ENCODE assay signal across 8 mouse cellular contexts in the genomic region with DNA sequence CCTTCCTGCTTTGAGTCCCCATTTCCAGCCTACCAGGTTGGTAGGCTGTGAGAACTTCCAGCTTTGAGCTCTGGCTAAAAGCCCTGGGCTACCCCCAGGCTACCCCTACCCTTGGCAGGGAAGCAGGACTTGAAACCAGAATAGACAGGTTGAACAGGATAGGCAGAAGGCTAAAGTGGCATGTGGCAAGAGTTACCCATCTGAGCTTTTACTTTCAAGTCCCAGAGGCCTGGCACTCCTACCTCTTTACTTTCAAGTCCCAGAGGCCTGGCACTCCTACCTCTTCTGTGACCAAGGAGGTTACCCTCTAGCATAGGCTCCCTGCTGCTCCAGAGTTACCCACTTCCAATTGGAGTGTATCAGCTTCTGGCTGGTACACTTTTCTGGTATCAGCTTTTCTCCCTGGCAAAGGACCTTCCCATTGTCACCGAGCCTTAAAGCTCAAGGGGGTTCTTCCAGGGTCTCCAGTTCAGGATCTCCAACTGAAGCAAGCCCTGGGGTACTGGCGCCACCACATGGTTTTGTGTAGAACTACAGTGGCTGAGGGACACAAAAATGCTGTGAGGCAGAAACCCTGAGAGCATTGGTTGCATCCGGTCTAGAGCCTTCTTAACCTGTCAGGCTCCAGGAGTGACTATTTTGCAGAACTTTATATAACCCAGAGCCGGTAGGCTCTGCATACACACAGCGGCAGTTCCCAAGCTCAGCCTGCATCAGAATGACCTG. TPM values are rescaled to one million over a fixed set of nuclear protein-coding genes. Genes with fewer than 3 reads are reported as not detected.
A peak's percentile ranks its signal among the peaks of the same experiment; 100 is the strongest.
DNase-seq lines count a peak whose midpoint lies in the region; ATAC-seq lines count a peak whose summit lies in the region.

No protein-coding gene starts in this region.

- peak overlapping the region; percentile 95 for H3K27ac ChIP-seq in neural tube, embryonic 11.5 days (ENCODE audit: low read depth, low read length)

- ATAC-seq in neural tube, embryonic 11.5 days (ENCODE audit: insufficient read depth, low FRiP score, low TSS enrichment) = 0 out of 2 replicates have a peak, but pooled peaks have one; percentile 15

- 0 out of 2 replicates have a peak overlapping the region, but pooled peaks have one; percentile 12 for H3K4me2 ChIP-seq in neural tube, embryonic 11.5 days (ENCODE audit: low read depth)

- H3K4me3 ChIP-seq in neural tube, embryonic 11.5 days (ENCODE audit: low read depth, low read length) = no peak overlapping the region

- H3K27me3 ChIP-seq in neural tube, embryonic 11.5 days (ENCODE audit: control insufficient read depth, insufficient read depth, low read length) = no peaks in the 10 kb centered on the region

- no peaks in the 10 kb centered on the region for H3K36me3 ChIP-seq in neural tube, embryonic 11.5 days (ENCODE audit: control insufficient read depth, insufficient read depth, low read length)

- 9% methylated on average over 5 of the region's 5 CpGs for WGBS in neural tube, embryonic 11.5 days

- no peaks in the 10 kb centered on the region for H3K9me3 ChIP-seq in neural tube, embryonic 11.5 days (ENCODE audit: control insufficient read depth, low read length)

- DNase-seq in gastrocnemius, adult 18-20 months (ENCODE audit: low spot score) = peak; percentile 24
- no peak for DNase-seq in gastrocnemius, adult 8-10 months (ENCODE audit: low spot score in 2 of 2)
- peak; percentile 37 for DNase-seq in right cerebral cortex, postnatal 25 days
- no peak for DNase-seq in right cerebral cortex, adult 18-20 months
- DNase-seq in embryo, embryonic 11 days = peak; percentile 76
- DNase-seq in layer of hippocampus, postnatal 14 days (ENCODE audit: low spot score in 2 of 2) = peak; percentile 65 to 66
- peak; percentile 87 for DNase-seq in neural tube, embryonic 11.5 days (ENCODE audit: low spot score)
- DNase-seq in urinary bladder, postnatal 25 days (ENCODE audit: low spot score) = no peak

- peaks cover 31% of the 10 kb centered on the region for H3K4me1 ChIP-seq in neural tube, embryonic 11.5 days (ENCODE audit: control insufficient read depth, insufficient read depth, low read length)

- H3K9ac ChIP-seq in neural tube, embryonic 11.5 days (ENCODE audit: low read length) = peak overlapping the region; percentile 36

RNA-seq across cellular contexts. Expression of gene Cercam, which starts 10.1 kb away (rescaled TPM):
- total RNA-seq in gastrocnemius, adult 18-20 months (2021) = 1 to 10 TPM; 1.6 to 1.7 TPM
- 1 to 10 TPM; 1.4 to 3.6 (median 1.7) TPM for total RNA-seq in gastrocnemius, adult 8-10 months (2022)
- total RNA-seq in layer of hippocampus, postnatal 14 days (2021) = 10 to 100 TPM in 1 of 2 experiments, 1 to 10 TPM in 1; 8.0 to 12.2 TPM
- 17.5 and 20.2 TPM in 2 replicates for polyA plus RNA-seq in neural tube, embryonic 11.5 days (2014; fragmentation: Nextera tagmentation; extraction: Ambion mirVana)

RNA-seq across cellular contexts. Expression of gene Odf2, which starts 30.1 kb away (rescaled TPM):
- total RNA-seq in gastrocnemius, adult 18-20 months (2021) = 10 to 100 TPM; 10.4 to 11.9 TPM
- 10 to 100 TPM in 3 of 4 experiments, 1 to 10 TPM in 1; 9.9 to 12.1 (median 11.1) TPM for total RNA-seq in gastrocnemius, adult 8-10 months (2022)
- total RNA-seq in layer of hippocampus, postnatal 14 days (2021) = 100 to 1,000 TPM in 1 of 2 experiments, 10 to 100 TPM in 1; 91.4 to 107 TPM
- 74.6 and 78.9 TPM in 2 replicates for polyA plus RNA-seq in neural tube, embryonic 11.5 days (2014; fragmentation: Nextera tagmentation; extraction: Ambion mirVana)

RNA-seq across cellular contexts. Expression of gene Urm1, which starts 39.0 kb away (rescaled TPM):
- 10 to 100 TPM; 23.9 to 30.3 TPM for total RNA-seq in gastrocnemius, adult 18-20 months (2021)
- 10 to 100 TPM; 25.7 to 33.0 (median 28.5) TPM for total RNA-seq in gastrocnemius, adult 8-10 months (2022)
- 10 to 100 TPM; 52.4 to 63.0 TPM for total RNA-seq in layer of hippocampus, postnatal 14 days (2021)
- 21.9 and 23.9 TPM in 2 replicates for polyA plus RNA-seq in neural tube, embryonic 11.5 days (2014; fragmentation: Nextera tagmentation; extraction: Ambion mirVana)

RNA-seq across cellular contexts. Expression of gene Slc27a4, which starts 56.5 kb away (rescaled TPM):
- total RNA-seq in gastrocnemius, adult 18-20 months (2021) = 1 to 10 TPM; 6.5 to 7.0 TPM
- total RNA-seq in gastrocnemius, adult 8-10 months (2022) = 1 to 10 TPM; 5.4 to 7.5 (median 6.6) TPM
- total RNA-seq in layer of hippocampus, postnatal 14 days (2021) = 10 to 100 TPM; 88.9 to 89.8 TPM
- 20.5 and 20.8 TPM in 2 replicates for polyA plus RNA-seq in neural tube, embryonic 11.5 days (2014; fragmentation: Nextera tagmentation; extraction: Ambion mirVana)

Comparison
In these comparisons a context has a peak if more than half of its experiments do, and no peak if none do; other contexts are left out.
1. DNase-seq: peak in gastrocnemius, adult 18-20 months (single experiment), right cerebral cortex, postnatal 25 days (single experiment), embryo, embryonic 11 days (single experiment), layer of hippocampus, postnatal 14 days (2 of 2) and neural tube, embryonic 11.5 days (single experiment); none in gastrocnemius, adult 8-10 months (0 of 2), right cerebral cortex, adult 18-20 months (single experiment) and urinary bladder, postnatal 25 days (single experiment).
2. RNA of gene Odf2, which starts 30.1 kb away (total RNA-seq): 91.4 to 107 TPM in layer of hippocampus, postnatal 14 days; 10.4 to 11.9 TPM in gastrocnemius, adult 18-20 months and 9.9 to 12.1 TPM in gastrocnemius, adult 8-10 months; every median in the first group is over 4 times any median in the second.